Mouse (Mus musculus) thymus, postnatal 14 days (tissue): ENCODE measurements around the gene Cldn8.

Experiments
- DNase-seq: peaks from one replicate; pipeline ENCODE4 v3.0.0; 2021

Gene Cldn8

DNA sequence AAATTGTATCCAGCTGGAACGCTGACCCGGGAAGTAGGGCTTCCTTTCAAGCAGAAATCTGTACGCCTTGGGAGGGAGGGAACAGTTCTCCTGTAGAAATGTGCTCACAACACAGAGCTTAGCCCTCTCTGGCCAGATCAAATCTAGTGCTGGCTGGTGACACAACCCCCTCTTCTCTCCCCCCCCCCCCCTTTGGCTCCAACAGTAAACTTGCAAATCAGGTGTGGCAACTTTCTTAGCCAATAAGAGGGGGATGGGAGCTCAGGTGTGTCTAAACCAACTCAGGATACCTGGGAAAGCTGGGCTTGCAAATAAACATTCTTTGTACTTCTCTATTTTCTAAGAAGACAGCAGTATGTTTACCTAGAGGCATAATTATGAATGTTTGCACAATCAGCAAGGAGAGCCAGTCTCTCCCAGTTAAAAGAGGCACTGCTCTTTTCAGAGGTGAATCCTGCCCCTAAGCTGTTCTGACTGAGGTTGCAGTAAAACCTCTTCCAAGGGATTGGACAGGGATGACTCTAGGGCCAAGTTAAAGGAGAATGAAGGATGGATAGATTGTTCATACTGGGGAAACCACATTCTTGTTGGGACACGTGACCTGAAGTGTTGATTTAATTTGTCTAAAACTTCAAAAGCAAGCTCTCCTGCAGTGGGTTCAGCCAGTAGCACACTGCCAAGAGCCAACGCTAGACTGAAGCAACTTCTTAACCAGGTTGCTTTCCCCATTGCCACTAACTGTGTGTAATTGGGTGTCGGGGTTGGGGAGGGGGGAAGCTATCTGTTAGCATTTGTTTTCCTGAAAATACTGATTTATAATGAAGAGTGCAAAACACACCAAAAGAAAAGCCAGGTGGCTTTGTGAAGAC, at the start of gene Cldn8:
Gene Cldn8, minus strand, starts transcription at position 139 of the 869 bp plus-strand sequence.
- no peak for DNase-seq

DNA sequence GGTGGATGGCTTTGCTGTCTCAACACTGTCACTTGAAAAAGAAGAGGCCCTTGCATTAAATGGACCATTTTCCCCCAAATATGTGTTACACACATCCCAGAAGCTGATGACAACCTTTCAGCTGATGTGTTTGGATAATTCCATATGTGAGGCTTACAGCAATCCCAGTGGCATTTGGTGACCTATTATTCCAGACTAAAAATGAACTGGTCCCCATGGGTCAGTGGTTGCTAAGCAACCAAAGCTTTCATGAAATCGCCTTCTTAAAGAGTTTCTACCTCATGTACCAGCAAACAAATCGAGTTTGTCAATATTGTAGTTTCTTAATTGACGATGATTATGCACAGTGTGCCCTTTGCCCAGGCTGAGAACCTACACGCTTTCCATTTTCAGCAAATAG, 49.7 kb upstream of the Cldn8 start:
- DNase-seq = no peak

DNA sequence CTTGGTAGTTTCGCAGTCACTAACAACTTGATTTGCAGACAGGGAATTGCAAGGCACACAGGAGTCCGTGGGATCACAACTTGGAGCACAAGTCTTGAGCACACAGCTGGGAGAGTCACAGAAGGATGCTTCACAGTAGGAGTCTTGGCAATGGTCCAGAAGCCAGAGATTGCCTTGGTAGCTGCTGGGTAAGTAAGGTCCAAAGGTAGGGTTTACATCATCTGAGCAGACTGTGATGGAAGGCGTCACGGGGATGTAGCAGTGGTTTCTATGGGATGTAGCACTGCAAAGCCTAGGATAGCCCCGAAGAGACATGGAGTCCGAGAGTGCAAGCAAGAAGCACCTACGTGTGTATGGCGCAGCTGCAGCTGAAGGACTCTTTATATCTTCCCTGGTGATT, 48.9 kb upstream of the Cldn8 start, which contains the start of gene Krtap24-1:
Gene Krtap24-1, minus strand, starts transcription at position 358 of the 400 bp plus-strand sequence.
- no peak for DNase-seq

DNA sequence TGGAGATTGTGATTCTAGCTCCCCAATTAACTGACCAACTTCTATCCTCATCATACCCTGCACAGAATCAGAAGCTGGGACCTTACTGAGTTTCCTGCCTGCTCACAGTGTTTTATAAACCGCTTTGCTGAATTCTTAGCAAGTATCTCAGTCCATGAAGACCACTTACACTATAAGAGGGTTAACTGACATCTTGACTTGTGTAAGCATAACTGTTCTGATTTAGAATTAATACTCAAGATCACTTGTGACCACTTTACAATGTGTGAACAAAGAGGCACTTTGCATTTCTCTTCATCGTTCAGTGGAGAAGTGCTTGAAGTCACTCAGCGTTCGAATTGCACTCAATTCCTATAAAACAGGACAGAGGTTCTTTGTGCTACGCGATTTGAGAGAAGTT, 41.6 kb upstream of the Cldn8 start:
- no peak for DNase-seq

DNA sequence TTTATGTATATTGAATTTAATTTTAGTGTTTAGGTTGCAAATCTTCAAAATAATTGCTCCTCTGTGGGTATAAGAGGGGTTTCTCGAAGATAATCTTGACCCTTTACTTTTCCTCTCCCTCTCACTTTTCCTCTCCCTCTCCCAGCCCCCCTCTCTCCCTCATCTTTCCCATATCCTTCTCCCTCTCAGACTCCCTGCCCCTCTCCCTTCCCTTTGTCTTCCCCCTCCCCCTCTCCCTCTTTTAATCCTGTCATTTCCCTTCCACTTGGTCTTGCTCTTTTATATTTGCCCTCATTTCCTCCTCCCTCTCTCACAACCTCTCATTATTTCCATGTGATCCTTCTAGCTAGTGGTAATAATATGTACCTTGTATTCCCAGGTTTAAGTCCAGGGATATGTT, 39.5 kb upstream of the Cldn8 start:
- DNase-seq = no peak

DNA sequence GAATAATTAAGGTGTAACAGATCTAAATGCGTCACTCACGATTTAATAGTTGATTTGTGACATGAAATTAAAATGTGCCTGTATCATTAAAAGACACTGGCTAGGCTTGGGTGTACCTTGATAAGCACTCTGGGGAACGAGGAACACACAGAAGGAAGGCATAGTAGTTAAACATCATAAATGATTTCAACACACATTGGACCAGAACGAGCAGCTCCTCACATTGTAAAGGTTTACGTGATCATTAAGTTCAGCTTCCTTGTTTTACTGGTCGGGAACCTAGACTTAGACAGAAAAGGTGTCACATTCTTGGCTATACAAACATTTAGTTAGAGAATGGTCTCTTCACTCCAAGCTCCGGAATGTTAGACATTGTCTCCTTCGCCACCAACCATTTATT, 37.3 kb upstream of the Cldn8 start:
- DNase-seq = no peak

DNA sequence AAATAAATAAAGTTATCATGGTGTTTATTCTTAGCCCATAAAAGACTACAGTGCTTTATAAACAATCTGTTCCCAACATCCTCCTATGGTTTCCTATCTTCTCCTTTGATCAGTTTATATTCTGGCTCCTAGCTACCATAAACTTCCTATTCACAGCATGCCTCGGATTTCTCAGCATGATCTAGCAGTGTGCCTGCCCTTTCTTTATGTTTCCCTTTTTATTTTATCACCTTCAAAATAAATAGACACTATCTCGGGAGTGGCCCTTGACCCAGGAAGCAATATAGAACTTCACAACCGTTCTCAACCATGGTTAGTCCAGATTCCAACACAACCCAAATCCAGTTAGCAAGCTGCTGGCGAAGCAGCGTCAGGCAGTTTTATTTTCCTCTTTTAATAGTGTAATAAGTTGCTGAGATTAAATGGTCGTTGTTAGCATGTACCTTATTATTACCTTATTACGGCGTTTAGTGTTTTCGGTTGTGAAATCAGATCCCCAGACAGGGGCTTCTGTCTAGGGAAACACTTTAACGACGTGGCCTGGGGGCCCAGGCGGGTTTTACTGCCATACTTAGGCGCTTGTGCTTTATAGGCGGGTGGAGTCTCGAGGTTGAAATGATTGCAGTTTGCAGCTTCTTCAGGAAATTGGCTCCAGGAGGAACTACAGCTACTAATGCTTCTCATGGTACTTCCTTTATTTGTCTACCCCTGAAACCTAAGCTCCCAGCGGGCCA, 36.7 kb upstream of the Cldn8 start:
- no peak for DNase-seq

DNA sequence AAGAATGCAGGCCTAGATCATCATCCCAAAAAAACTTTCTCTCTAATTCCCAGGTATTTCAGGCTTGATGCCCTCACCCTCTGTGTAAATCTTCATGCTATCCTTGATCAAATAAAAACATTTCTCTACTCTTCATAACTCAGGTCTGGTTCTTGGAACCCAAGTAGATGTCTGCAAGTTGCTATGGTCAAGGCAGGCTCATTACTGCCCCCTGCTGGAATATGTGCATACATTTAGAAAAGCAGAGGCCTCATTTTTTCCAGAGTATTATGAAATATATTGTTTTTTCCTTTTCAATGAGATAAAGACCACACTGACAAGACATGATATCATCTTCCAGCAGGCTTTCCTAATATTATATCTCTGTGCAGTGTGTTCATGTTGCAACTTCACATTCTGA, 29.8 kb upstream of the Cldn8 start:
- peak; percentile 6 for DNase-seq

DNA sequence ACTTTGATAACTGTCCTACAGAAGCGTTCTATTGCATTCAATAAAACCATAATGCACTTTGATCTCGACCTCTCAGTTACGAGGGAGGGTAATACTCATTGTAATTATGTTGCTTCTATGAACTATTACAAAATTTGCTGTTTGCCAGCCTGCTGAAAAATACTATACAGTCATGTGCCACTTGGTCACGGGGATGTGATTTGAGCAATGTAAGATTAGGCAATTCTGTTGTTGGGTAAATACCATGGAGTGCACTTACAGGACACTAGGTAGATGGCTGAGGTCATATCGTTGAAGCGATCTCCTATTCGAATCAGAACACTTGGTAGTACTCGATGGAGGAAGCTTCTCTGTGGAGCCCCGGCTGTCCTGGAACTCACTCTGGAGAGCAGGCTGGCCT, 20.4 kb upstream of the Cldn8 start:
- DNase-seq = no peak

DNA sequence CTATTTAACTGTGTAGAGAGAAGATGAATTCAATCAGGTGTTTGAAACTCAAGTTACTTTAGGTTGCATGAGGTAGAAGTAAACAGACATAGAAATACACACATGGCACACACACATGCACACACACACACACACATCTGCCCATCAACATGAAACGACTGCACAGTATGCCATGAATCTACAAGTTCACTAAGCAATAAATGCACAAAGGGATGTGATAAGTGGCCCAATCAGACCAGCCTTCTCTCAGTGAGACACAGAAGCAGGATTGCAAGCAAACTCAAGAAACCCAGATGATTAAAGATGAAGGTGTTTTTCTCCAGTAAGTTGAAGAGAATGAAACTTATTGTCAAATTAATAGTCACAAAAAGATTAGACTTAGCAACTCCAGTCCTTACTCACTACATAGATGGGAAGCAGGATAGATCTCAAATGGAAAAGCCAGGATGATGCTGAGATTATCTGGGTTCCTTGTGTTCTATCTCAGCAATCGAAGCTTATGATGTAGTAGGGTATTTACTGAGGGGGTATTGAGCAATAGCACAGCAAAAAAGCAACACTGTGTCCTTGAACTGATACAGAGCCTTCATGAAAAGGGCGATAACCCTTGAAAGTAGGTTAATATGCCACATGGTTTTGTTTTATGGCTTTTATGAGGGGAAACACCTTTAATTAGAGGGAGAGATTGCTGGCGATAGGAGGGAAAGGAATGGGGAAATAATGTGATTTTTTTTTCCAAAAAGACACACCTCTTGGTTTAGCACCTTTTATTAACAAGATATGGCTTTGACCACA, 13.1 kb upstream of the Cldn8 start:
- no peak for DNase-seq

DNA sequence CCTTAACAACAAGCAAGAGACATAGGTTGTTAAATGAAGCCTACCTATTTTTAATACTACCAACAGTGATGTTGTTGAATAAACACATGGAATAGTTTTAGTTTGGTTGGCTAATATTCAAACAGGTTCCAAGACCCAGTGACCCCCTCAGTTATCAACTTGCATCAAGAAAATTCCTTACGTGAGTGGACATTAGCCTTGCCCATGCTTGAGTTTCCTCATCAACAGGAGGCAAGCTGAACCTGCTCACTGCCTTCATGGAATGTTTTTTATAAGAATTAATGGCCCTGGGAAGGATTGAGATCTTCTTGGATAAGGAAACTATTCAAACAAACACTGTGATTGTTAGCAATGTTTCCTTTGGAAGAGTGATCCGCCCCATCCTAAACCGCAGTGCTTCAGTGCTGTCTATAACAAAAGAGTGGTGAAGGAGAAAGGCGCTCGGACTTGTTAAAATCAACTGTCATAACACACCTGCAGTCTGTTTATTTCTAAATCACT, 10.0 kb upstream of the Cldn8 start:
- DNase-seq = no peak

DNA sequence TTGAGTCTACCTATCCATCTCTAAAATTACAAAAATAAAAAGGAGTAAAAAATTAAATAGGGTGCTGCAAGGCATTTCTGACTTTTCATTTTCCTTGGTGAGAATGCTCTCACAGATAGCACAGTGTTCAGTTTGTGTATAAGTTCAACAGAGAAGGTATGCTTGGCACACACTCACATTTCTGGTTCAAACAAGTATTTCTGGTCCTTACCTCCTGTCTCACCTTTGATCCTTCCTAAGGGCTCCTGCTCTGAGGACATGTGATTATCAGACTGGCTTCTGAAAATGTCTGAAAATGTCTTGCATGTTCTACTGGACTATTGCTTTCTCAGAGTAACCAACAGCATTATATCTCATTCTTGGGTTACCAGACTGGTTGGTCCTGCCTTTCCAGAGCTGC, 7.2 kb upstream of the Cldn8 start:
- DNase-seq = no peak

DNA sequence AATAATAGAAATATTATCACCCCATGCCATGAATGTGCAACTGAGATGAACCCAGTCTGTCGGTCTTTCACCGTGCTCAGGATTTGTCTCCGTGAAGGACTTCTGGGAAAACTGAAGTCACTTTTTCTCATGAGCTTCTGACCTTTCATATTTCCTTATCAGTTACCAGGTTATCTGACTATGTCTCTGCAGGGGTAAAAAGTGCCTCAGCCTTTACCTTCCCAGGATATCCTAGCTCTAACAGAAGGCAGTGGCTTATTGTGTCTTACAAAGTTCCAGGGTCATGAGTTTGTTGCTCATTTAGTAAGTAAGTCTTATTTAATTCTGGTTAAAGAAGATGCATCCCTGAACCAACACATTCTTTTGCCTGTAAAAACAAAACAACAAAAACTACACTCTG, 6.7 kb upstream of the Cldn8 start:
- DNase-seq = no peak

DNA sequence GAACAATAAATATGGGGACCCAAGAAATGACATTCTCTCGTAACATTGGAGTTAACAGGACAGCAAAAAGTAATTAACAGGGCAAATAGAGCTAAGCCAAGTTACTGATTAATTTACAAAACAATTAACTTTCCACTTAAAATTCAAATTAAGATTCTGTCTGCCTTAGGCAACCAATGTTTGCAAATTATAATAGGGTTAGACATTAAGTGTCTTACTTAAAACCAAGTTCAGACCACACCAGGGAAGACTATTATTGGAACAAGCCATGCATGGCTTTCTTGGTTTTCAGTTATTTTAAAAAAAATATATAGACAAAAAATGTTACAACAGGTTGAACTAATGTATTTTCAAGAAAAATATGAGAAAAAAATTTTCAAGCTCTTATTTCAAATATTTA, 6.1 kb upstream of the Cldn8 start:
- DNase-seq = no peak

DNA sequence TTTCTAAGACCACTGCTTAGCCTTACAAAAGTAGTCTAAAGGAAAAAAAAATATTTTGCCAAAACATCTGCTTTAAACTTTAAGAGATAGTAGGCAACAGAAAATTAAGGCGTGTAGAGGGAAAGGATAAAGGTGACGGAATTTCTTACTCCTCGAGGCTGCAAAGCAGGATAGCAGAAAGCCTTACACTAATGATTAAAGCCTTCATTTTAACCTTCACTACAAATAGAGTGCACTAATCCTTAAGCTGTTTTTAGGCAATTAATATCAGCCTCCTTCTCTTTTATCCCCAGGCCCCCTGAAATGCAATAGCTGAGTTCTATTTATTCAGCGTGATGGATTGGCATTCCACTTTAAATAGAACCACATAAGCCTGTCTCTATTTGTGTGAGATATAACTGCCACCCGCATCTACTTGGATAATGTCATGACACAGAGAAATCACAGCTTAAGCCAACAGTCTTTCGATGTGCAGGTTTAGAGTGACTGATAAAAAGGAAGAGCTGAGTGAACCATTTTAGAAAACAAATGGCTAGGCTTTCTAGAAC, 1.3 kb downstream of the Cldn8 start:
- no peak for DNase-seq

DNA sequence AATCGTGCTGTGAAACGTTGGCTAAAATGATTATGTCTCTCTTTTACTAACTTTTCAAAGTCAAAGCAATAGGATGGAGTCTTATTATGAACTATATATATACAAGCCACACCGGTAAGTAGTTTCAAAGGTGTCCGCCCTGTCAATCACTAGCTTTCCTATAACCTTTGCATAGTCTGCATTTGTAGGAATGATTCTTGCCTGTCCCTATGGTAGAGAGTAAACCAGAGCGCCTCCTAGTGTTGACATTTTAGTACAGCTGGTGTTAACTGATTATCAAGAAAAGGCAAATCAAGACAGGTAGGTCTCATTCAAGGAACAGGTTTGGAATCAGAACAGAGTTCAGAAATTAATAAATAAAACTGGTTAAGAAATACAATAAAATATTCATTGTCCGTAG, 20.5 kb downstream of the Cldn8 start:
- DNase-seq = peak; percentile 27

DNA sequence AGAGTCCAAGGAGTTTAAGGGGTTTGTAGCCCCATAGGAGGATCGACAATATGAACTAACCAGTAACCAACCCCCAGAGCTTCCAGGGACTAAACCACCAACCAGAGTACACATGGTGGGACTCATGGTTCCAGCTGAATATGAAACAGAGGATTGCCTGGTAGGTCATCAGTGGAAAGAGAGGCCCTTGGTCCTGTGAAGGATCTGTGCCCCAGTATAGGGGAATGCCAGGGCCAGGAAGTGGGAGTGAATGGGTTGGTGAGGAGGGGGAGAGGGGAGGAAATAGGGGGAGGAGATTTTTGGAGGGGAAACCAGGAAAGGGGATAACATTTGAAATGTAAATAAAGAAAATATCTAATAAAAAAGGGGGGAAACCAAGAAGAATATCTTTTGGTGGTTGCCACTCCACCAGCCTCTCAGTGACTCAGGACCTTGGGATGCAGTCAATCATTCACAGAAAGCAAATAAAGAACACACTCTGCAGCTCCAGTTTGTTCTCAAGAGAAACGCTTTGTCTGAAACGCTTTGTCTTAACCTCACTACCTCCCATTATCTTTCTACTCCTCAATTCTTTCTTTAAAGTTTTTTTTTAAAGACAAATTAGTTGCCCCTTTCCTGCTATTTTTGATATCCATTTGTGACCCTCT, 23.0 kb downstream of the Cldn8 start:
- DNase-seq = no peak

DNA sequence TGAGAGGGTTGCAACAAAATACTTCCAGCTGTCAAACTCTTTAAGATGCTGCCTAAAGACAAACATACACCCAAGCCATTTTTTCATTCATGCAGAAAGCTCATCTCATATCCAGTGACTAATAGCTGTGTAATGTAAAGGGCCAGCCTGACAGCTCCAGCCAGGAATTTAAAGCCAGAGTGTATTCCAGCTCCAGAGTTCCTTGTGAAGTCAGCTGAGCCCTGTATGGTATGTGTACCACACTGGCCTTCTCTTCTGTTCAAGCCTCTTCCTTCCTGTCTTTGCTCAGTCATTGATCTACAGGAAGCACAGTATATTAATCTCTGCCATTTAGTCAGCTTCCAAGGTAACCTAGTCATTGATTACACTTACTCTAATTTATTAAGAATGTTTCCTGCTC, 51.6 kb downstream of the Cldn8 start:
- no peak for DNase-seq
